Mouse (Mus musculus) thymus, adult 2 months (tissue): ENCODE measurements around the gene Arhgef38.

ENCODE experiments used
- CTCF ChIP-seq: fragments of 200-500 bp; IDR thresholded peaks from 2 replicates; pipeline ENCODE4 v1.5.1; 2012; ENCODE audit warnings: mild to moderate bottlenecking, control low read depth, low read length, moderate library complexity, borderline replicate concordance; ENCODE audit not compliant: control insufficient read depth, poor library complexity, insufficient read depth; ENCODE audit errors: extremely low read depth
- POLR2A ChIP-seq: fragments of 200-500 bp; IDR thresholded peaks from 2 replicates; pipeline ENCODE4 v1.6.1; 2012; ENCODE audit warnings: mild to moderate bottlenecking, low read length, control low read depth, moderate library complexity; ENCODE audit not compliant: control insufficient read depth, poor library complexity, insufficient read depth; ENCODE audit errors: extremely low read depth

DNA sequence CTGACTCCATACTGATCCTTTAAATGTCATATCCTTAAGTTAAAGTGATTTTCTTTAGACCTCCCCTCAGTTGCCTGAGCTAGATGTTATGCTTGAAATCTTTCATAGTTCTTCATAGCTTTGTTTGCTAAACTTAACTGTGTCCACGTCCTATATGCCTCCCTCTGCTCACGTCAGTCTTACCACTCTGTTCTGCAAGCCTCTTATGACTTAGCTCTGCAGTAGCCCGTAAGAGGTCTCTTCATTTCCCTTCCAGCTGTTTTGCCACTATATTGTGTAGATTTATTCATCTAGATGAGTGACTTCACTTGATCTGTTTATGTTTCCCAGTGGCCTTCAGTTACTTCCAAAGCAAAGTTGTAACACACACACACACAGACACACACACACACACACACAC lies 130.3 kb downstream of the Arhgef38 start:
- no peak for TF ChIP-seq CTCF
- TF ChIP-seq POLR2A: no peak
